Mouse (Mus musculus): ENCODE data around the gene Nup37. TPM values are rescaled to one million over a fixed set of nuclear protein-coding genes. Genes with fewer than 3 reads are reported as not detected.
A peak's percentile ranks its signal among the peaks of the same experiment; 100 is the strongest.

Nup37 gene
- polyA plus RNA-seq, 1 experiment from 2014 or later, result 30.7 TPM

DNA sequence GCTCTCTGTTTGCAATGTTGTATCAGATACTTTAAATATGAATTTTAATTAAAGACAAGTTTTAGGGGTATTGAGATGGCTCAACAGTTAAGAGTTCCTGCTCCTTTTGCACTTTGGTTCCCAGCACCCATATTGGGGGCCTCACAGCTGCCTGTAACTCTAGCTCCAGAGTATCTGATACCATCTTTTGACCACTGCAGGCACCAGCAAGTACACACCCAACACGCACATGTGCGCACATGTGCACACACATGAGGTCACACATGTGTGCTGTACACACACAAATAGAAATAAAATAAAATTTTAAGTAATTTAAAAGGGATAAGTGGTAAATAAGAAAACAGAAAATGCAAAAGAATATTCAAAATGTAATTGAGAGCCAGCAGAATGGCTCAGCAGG is 81.2 kb downstream of the Nup37 start:
- ATAC-seq (ENCODE audit: insufficient read depth), result 0 out of 2 replicates have a peak, but pooled peaks have one; percentile 37
- 0 out of 2 replicates have a peak, but pooled peaks cover 3% of the 10 kb centered on the region for H3K36me3 ChIP-seq (replicated peaks)
- no peaks in the 10 kb centered on the region for H3K9me3 ChIP-seq (replicated peaks)
- no peak overlapping the region for H3K4me2 ChIP-seq
- 67% methylated on average over 2 of the region's 2 CpGs for WGBS (ENCODE audit: insufficient replicate concordance)
- H3K27ac ChIP-seq (replicated peaks), result no peak overlapping the region
- H3K4me1 ChIP-seq (replicated peaks), result peaks cover 10% of the 10 kb centered on the region
- H3K27me3 ChIP-seq, result no peaks in the 10 kb centered on the region
- no peak overlapping the region for H3K9ac ChIP-seq
- H3K4me3 ChIP-seq (replicated peaks), result no peak overlapping the region

Other genes with a start within 250 kb of the Nup37 start
- 0.20 and 0.44 TPM in 2 replicates for gene Pmch, start 55.9 kb upstream of the Nup37 start, polyA plus RNA-seq (2015; fragmentation: Nextera tagmentation; extraction: Ambion mirVana)
- 12.3 and 12.8 TPM in 2 replicates for gene Parpbp, start 51 bp upstream of the Nup37 start, polyA plus RNA-seq (2015; fragmentation: Nextera tagmentation; extraction: Ambion mirVana)
- gene Washc3, start 54.1 kb downstream of the Nup37 start, polyA plus RNA-seq (2015; fragmentation: Nextera tagmentation; extraction: Ambion mirVana), result 24.6 and 25.6 TPM in 2 replicates
- 2.0 and 2.3 TPM in 2 replicates for gene Dram1, start 232.1 kb downstream of the Nup37 start, polyA plus RNA-seq (2015; fragmentation: Nextera tagmentation; extraction: Ambion mirVana)
- 2.7 TPM in 2 replicates for gene Gnptab, start 232.1 kb downstream of the Nup37 start, polyA plus RNA-seq (2015; fragmentation: Nextera tagmentation; extraction: Ambion mirVana)